Mouse (Mus musculus) heart, embryonic 15.5 days (tissue): ENCODE results near the gene Islr. TPM values are rescaled to one million over a fixed set of nuclear protein-coding genes. Genes with fewer than 3 reads are reported as not detected.
"Not testable (repeated sequence)": the region's sequence is repeated elsewhere in the genome, so short reads cannot be mapped to it uniquely, and the experiment has no call there.

Source experiments
- ATAC-seq: fragments of 200-750 bp; cut with Nextera tagmentation; replicated peaks from 2 replicates; pipeline ENCODE4 v1.8.0; 2017; ENCODE audit warnings: low read depth, moderate TSS enrichment; ENCODE audit not compliant: insufficient number of reproducible peaks, insufficient read depth, low FRiP score
- H3K27ac ChIP-seq: fragments of 300-500 bp; sonication (generic); 2 replicates; pipeline ENCODE4 v1.5.1; 2015; ENCODE audit warnings: mild to moderate bottlenecking, inconsistent platforms
- H3K27me3 ChIP-seq: fragments of 300-500 bp; sonication (generic); 2 replicates; pipeline ENCODE4 v1.6.1; 2015; ENCODE audit warnings: inconsistent platforms
- H3K36me3 ChIP-seq: fragments of 300-500 bp; sonication (generic); 2 replicates; pipeline ENCODE4 v1.6.1; 2015; ENCODE audit warnings: mild to moderate bottlenecking, inconsistent platforms
- H3K4me1 ChIP-seq: fragments of 300-500 bp; sonication (generic); replicated peaks from 2 replicates; pipeline ENCODE4 v1.6.1; 2015; ENCODE audit warnings: inconsistent platforms
- H3K4me2 ChIP-seq: fragments of 300-500 bp; sonication (generic); 2 replicates; pipeline ENCODE4 v1.6.1; 2015; ENCODE audit warnings: inconsistent platforms, mild to moderate bottlenecking, moderate library complexity
- H3K4me3 ChIP-seq: fragments of 300-500 bp; sonication (generic); 2 replicates; pipeline ENCODE4 v1.5.1; 2015; ENCODE audit warnings: mild to moderate bottlenecking, inconsistent platforms
- H3K9ac ChIP-seq: fragments of 300-500 bp; sonication (generic); 2 replicates; pipeline ENCODE4 v1.6.1; 2015; ENCODE audit warnings: mild to moderate bottlenecking, inconsistent platforms
- H3K9me3 ChIP-seq: fragments of 300-500 bp; sonication (generic); replicated peaks from 2 replicates; pipeline ENCODE4 v1.6.1; 2016; ENCODE audit warnings: inconsistent platforms
- WGBS: fragments of 180-500 bp; shearing (Covaris S2); methylation state at CpG from one replicate; pipeline ENCODE4 v1.1.7; 2015; ENCODE audit warnings: mixed read lengths; 5-methylcytosine and 5-hydroxymethylcytosine counted together
- polyA plus RNA-seq: library from polyadenylated mRNA; unstranded; fragments of >200 nt; fragmentation: Nextera tagmentation; extraction: Ambion mirVana; gene quantifications from 2 replicates; pipeline ENCODE4 v1.2.1, GENCODE M21; 2015

The Islr gene
- polyA plus RNA-seq, result 28.4 and 49.0 TPM in 2 replicates

- Histone ChIP-seq H3K9ac (0 out of 2 replicates have a peak within 1 kb of the TSS, but pooled peaks have one; percentile 33), H3K27me3 (peaks cover 54% of the 10 kb centered on the region), H3K36me3 (no peaks in the 10 kb centered on the region), H3K27ac (no peak within 1 kb of the TSS), H3K9me3 (no peaks in the 10 kb centered on the region), H3K4me1 (peaks cover 39% of the 10 kb centered on the region), H3K4me2 (peak within 1 kb of the TSS; percentile 76), H3K4me3 (peak within 1 kb of the TSS; percentile 54)
- peak; percentile 75 for ATAC-seq
- WGBS, result 4% methylated on average over 42 of the region's 42 CpGs
Measured at GRCm38 (mm10) chr9:58203516-58204447, at the start of gene Islr, which contains the start of gene Islr2. Gene Islr, minus strand, starts transcription at chr9:58204306. Gene Islr2, minus strand, starts transcription at chr9:58204319.

- peak overlapping the region; percentile 86 for H3K4me3 ChIP-seq
- 57% methylated on average over 5 of the region's 5 CpGs for WGBS
- not testable (repeated sequence) for ATAC-seq
Measured at GRCm38 (mm10) chr9:58253805-58254122, 49.7 kb upstream of the Islr start.

DNA sequence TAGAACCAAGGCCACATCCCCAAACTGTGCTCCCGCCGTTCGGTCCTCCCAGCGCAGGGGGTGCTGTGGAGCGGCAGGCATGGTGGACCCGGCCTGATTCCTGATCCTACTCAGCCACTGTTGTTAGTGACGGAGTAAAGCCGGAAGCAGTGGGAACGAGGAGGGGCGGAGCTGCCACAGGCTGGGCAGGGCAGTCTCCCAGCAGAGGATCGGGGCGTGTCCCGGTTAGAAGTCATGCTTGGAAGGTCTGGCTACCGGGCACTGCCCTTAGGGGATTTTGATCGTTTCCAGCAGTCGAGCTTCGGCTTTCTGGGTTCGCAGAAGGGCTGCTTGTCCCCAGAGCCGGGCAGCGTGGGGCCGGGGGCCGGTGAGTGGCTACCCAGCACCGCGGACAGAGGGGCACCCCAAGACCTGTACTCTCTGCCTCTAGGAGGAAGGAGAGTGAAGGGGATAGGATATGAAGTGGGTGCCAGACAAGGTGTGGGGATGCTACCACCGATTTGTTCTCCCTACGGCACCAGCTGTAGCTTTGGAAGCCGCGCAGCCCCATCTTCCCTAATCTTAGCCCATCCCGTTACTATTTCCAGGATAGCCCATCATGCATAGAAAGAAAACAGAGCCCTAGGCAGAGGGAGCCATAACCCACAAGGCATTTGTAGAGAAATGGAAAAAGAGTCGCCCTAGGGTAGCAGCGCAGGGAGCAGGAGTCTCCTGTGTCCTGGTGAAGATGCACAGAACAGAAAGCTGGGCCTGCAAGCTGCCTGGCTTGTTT lies 49.1 kb upstream of the Islr start, which contains the start of gene Stoml1:
Gene Stoml1, plus strand, starts transcription at position 132 of the 772 bp plus-strand sequence.
- Histone ChIP-seq H3K4me3 (peak within 1 kb of the TSS; percentile 86), H3K27me3 (no peaks in the 10 kb centered on the region), H3K4me2 (peak within 1 kb of the TSS; percentile 75), H3K36me3 (peaks cover 15% of the 10 kb centered on the region), H3K9ac (peak within 1 kb of the TSS; percentile 85), H3K27ac (peak within 1 kb of the TSS; percentile 83), H3K9me3 (no peaks in the 10 kb centered on the region), H3K4me1 (peaks cover 32% of the 10 kb centered on the region)
- under 1% methylated on average over 31 of the region's 31 CpGs for WGBS
- ATAC-seq, result peak; percentile 92

More at GRCm38 (mm10) chr9:58253805-58254122, 49.7 kb upstream of the Islr start:
- peak overlapping the region; percentile 75 for H3K4me2 ChIP-seq
- peak overlapping the region; percentile 85 for H3K9ac ChIP-seq
- H3K27me3 ChIP-seq, H3K9me3 ChIP-seq: not testable (repeated sequence)
- H3K36me3 ChIP-seq, result peaks cover 19% of the 10 kb centered on the region
- peaks cover 26% of the 10 kb centered on the region for H3K4me1 ChIP-seq
- peak overlapping the region; percentile 83 for H3K27ac ChIP-seq

DNA sequence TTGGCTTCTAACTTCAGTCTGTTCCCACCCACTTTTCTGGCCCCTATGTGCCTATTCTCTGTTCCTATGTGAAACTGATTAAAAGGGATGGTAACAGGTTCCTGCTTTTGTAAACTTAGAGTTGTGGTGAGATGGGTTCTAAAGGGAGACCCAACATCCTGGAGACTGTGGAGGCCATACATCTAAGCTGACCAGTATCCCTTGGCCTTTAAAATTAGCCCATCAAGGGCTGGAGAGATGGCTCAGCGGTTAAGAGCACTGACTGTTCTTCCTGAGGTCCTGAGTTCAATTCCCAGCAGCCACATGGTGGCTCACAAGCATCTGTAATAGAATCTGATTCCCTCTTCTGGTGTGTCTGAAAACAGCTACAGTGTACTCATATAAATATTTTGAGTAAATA lies 46.6 kb upstream of the Islr start:
- ATAC-seq, result not testable (repeated sequence)

DNA sequence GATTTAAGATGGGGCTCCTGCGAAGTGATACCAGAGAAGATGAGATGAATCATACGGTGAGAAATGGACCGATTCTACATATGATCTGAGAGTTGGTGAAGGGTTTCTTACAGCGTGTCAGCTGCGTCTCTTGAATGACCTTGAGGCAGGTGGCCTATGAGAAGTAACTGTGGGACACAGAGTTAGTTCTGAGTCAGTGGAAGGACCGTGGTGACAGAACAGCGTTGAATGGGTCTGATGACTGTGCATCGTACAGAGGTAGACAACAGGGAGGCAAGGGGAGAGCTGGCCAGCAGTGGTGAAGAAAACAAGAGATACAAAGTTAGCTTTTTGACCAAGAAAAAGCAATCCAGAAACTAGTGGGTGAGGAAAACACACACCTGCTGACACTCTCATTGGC lies 46.2 kb upstream of the Islr start:
- peak overlapping the region; percentile 2; the same call in 1 of the 2 replicates for H3K9ac ChIP-seq

More for the DNA sequence above, 46.6 kb upstream of the Islr start:
- not testable (repeated sequence) for H3K4me3 ChIP-seq, H3K27me3 ChIP-seq, H3K36me3 ChIP-seq, H3K4me2 ChIP-seq, H3K9me3 ChIP-seq
- H3K9ac ChIP-seq, result peak overlapping the region; percentile 2; the same call in 1 of the 2 replicates
- H3K27ac ChIP-seq, result peak overlapping the region; percentile 95
- peaks cover 52% of the 10 kb centered on the region for H3K4me1 ChIP-seq
- WGBS, result 87% methylated on average over 1 of the region's 1 CpGs

DNA sequence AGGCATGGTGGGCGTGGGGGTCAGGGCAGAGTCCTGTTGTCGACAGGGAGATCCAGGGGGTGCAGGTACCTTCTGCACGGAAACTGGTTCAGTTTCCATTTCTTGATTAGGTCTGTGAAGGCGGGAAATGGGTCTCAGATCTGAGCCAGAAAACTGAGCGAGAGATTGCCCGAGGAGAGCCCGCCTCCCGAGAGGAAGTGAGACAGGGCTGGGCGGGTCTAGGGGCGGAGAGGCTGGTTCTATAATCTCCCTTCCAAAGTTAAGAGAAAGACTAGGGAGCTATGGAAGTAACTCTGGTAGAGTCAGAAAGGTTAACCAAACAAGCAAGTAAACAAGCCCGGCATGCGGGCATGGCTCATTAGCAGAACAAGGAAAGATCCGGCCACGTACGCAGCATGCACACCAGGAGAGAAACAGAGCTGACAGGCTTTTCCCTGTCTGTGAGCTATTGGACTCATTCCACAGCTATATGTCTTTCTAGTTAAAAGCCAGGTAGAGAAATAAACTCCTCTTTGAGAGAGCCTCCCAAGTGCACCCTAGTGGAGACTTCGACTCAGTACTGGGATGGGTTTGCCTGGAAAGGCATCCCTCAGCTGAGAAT lies 45.6 kb upstream of the Islr start, which contains the start of gene Pml:
Gene Pml, minus strand, starts transcription at position 195 of the 601 bp plus-strand sequence.
- peak; percentile 69 for ATAC-seq
- no peaks in the 10 kb centered on the region for H3K36me3 ChIP-seq
- H3K27ac ChIP-seq, result peak within 1 kb of the TSS; percentile 95
- H3K9ac ChIP-seq, result peak within 1 kb of the TSS; percentile 66
- no peaks in the 10 kb centered on the region for H3K9me3 ChIP-seq
- no peaks in the 10 kb centered on the region for H3K27me3 ChIP-seq
- WGBS, result 1% methylated on average over 16 of the region's 16 CpGs
- H3K4me2 ChIP-seq, result peak within 1 kb of the TSS; percentile 73
- peak within 1 kb of the TSS; percentile 58 for H3K4me3 ChIP-seq
- H3K4me1 ChIP-seq, result peaks cover 50% of the 10 kb centered on the region

More for the DNA sequence above, 46.2 kb upstream of the Islr start:
- WGBS, result 70% methylated on average over 8 of the region's 8 CpGs
- Histone ChIP-seq H3K27me3 (no peaks in the 10 kb centered on the region), H3K36me3 (no peaks in the 10 kb centered on the region), H3K4me2 (peak overlapping the region; percentile 73), H3K9me3 (no peaks in the 10 kb centered on the region), H3K27ac (peak overlapping the region; percentile 95), H3K4me1 (peaks cover 52% of the 10 kb centered on the region), H3K4me3 (peak overlapping the region; percentile 58)
- ATAC-seq, result no peak

GRCm38 (mm10) chr9:58248746-58249413 lies 44.8 kb upstream of the Islr start:
- H3K27me3 ChIP-seq, result no peaks in the 10 kb centered on the region
- WGBS, result 20% methylated on average over 7 of the region's 7 CpGs
- H3K4me2 ChIP-seq, result peak overlapping the region; percentile 73
- H3K4me1 ChIP-seq, result peaks cover 52% of the 10 kb centered on the region
- H3K27ac ChIP-seq, result peak overlapping the region; percentile 95
- H3K4me3 ChIP-seq, result peak overlapping the region; percentile 58
- no peaks in the 10 kb centered on the region for H3K9me3 ChIP-seq
- ATAC-seq, result no peak
- peak overlapping the region; percentile 66 for H3K9ac ChIP-seq
- no peaks in the 10 kb centered on the region for H3K36me3 ChIP-seq

- WGBS, result 5% methylated on average over 25 of the region's 25 CpGs
- H3K9ac ChIP-seq, result peak overlapping the region; percentile 55
- H3K4me1 ChIP-seq, result peaks cover 63% of the 10 kb centered on the region
- no peaks in the 10 kb centered on the region for H3K9me3 ChIP-seq
- H3K36me3 ChIP-seq, result no peaks in the 10 kb centered on the region
- ATAC-seq, result peak; percentile 48; the same call in 1 of the 2 replicates
- peak overlapping the region; percentile 80 for H3K27ac ChIP-seq
- no peaks in the 10 kb centered on the region for H3K27me3 ChIP-seq
- peak overlapping the region; percentile 73 for H3K4me2 ChIP-seq
- peak overlapping the region; percentile 42 for H3K4me3 ChIP-seq
Measured at GRCm38 (mm10) chr9:58247064-58247759, 43.1 kb upstream of the Islr start.

GRCm38 (mm10) chr9:58246083-58246591 lies 42.0 kb upstream of the Islr start:
- Histone ChIP-seq H3K27me3 (no peaks in the 10 kb centered on the region), H3K27ac (no peak overlapping the region), H3K9me3 (no peaks in the 10 kb centered on the region), H3K4me3 (no peak overlapping the region), H3K36me3 (no peaks in the 10 kb centered on the region), H3K4me2 (no peak overlapping the region), H3K9ac (no peak overlapping the region), H3K4me1 (peaks cover 74% of the 10 kb centered on the region)
- no peak for ATAC-seq
- 51% methylated on average over 4 of the region's 4 CpGs for WGBS

DNA sequence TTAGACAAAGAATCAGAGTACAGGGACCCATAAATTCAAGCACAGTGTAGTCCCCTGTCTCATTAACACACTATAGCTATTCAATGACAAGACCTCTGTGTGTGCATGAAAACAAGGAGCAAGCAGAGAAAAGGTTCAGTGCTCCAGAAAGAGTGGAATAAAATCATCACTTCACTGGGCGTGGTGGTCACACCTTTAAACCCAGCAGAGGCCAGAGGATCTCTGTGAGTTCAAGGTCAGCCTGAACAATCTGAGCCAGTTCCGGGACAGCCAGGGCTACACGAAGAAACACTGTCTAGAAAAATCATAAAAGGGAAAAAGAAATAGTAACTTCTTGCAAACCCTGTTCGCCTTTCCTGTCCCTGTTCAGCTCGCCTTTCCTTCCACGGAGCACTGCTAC lies 39.6 kb upstream of the Islr start:
- Histone ChIP-seq H3K9ac (no peak overlapping the region), H3K4me3 (no peak overlapping the region), H3K4me1 (peaks cover 60% of the 10 kb centered on the region), H3K36me3 (no peaks in the 10 kb centered on the region), H3K27me3 (no peaks in the 10 kb centered on the region), H3K9me3 (no peaks in the 10 kb centered on the region), H3K27ac (no peak overlapping the region), H3K4me2 (no peak overlapping the region)
- no peak for ATAC-seq
- WGBS, result 72% methylated on average over 6 of the region's 6 CpGs
